Mouse (Mus musculus): ENCODE results near the gene Col4a4. TPM values are rescaled to one million over a fixed set of nuclear protein-coding genes. Genes with fewer than 3 reads are reported as not detected.

Gene Col4a4
- polyA plus RNA-seq, 1 experiment, result 0.15 TPM

GRCm38 (mm10) chr1:82446049-82446448 is 140.6 kb downstream of the Col4a4 start:
- no peak for TF ChIP-seq CTCF (IDR thresholded peaks at IDR 0.05; ENCODE audit: control insufficient read depth, insufficient read depth, low read length)
- TF ChIP-seq POLR2A (IDR thresholded peaks at IDR 0.05; ENCODE audit: borderline replicate concordance, control insufficient read depth, low read depth, low read length), result no peak
- WGBS, result 86% methylated on average over 7 of the region's 7 CpGs

DNA sequence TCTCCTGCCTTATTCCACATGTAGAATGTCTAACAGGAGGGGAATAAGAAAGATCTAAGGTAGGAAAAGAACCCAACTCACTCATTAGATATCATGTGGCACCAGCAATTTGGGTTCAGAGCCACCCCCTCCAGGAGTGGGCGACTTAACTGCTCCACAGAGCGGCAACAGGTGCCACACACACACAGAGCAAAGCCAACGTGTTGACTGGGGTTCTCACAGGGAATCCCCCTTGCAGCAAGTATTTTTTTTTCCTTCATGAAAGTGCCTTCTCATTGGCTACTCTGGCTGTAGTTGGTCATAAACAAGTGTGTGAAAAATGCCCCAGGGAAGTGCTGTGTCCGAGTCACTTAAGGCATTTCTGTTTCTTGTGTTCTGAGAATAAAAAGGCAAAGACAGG is 143.1 kb downstream of the Col4a4 start:
- Histone ChIP-seq H3K4me1 (ENCODE audit: control insufficient read depth, insufficient read depth, low read length) (no peaks in the 10 kb centered on the region), H3K27ac (ENCODE audit: control insufficient read depth, insufficient read depth, low read depth, low read length, poor library complexity) (no peak overlapping the region), H3K4me3 (replicated peaks; ENCODE audit: control insufficient read depth, low read depth, low read length) (no peak overlapping the region)
- TF ChIP-seq POLR2A (IDR thresholded peaks at IDR 0.05; ENCODE audit: borderline replicate concordance, control insufficient read depth, low read depth, low read length) (no peak), CTCF (IDR thresholded peaks at IDR 0.05; ENCODE audit: control insufficient read depth, insufficient read depth, low read length) (no peak)
- WGBS, result 74% methylated on average over 4 of the region's 4 CpGs

More at GRCm38 (mm10) chr1:82446049-82446448, 140.6 kb downstream of the Col4a4 start:
- no peak overlapping the region for H3K4me3 ChIP-seq (replicated peaks; ENCODE audit: control insufficient read depth, low read depth, low read length)
- H3K27ac ChIP-seq (ENCODE audit: control insufficient read depth, insufficient read depth, low read depth, low read length, poor library complexity), result no peak overlapping the region
- H3K4me1 ChIP-seq (ENCODE audit: control insufficient read depth, insufficient read depth, low read length), result no peaks in the 10 kb centered on the region

- Histone ChIP-seq H3K4me3 (replicated peaks; ENCODE audit: control insufficient read depth, low read depth, low read length) (no peak overlapping the region), H3K4me1 (ENCODE audit: control insufficient read depth, insufficient read depth, low read length) (no peaks in the 10 kb centered on the region), H3K27ac (ENCODE audit: control insufficient read depth, insufficient read depth, low read depth, low read length, poor library complexity) (no peak overlapping the region)
- 85% methylated on average over 1 of the region's 1 CpGs for WGBS
- TF ChIP-seq POLR2A (IDR thresholded peaks at IDR 0.05; ENCODE audit: borderline replicate concordance, control insufficient read depth, low read depth, low read length), result no peak
- TF ChIP-seq CTCF (IDR thresholded peaks at IDR 0.05; ENCODE audit: control insufficient read depth, insufficient read depth, low read length), result no peak
Measured at GRCm38 (mm10) chr1:82440123-82440522, 146.5 kb downstream of the Col4a4 start.

- no peaks in the 10 kb centered on the region for H3K4me1 ChIP-seq (ENCODE audit: control insufficient read depth, insufficient read depth, low read length)
- WGBS, result 81% methylated on average over 3 of the region's 3 CpGs
Measured at GRCm38 (mm10) chr1:82437273-82437672, 149.4 kb downstream of the Col4a4 start.

DNA sequence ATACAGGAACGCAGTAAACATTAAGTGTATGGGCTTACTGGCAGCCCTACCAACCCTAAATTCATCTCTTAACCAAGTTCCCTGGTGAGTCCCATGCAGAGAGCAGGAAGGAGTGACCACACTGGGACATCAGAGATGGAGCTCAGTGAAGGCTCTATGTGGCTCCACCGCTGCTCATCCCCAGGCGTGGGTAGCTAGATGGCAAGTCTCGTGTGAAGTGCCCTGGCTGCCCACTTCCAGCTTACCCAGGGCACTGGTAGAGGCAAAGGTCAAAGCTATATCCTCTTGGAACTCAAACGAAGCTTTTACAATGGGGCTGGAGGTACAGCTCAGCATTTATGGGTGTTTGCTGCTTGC is 153.0 kb downstream of the Col4a4 start:
- WGBS, result 80% methylated on average over 5 of the region's 5 CpGs
- Histone ChIP-seq H3K4me1 (ENCODE audit: control insufficient read depth, insufficient read depth, low read length) (no peaks in the 10 kb centered on the region), H3K4me3 (replicated peaks; ENCODE audit: control insufficient read depth, low read depth, low read length) (no peak overlapping the region), H3K27ac (ENCODE audit: control insufficient read depth, insufficient read depth, low read depth, low read length, poor library complexity) (no peak overlapping the region)
- no peak for TF ChIP-seq CTCF (IDR thresholded peaks at IDR 0.05; ENCODE audit: control insufficient read depth, insufficient read depth, low read length)
- TF ChIP-seq POLR2A (IDR thresholded peaks at IDR 0.05; ENCODE audit: borderline replicate concordance, control insufficient read depth, low read depth, low read length), result no peak

More at GRCm38 (mm10) chr1:82437273-82437672, 149.4 kb downstream of the Col4a4 start:
- TF ChIP-seq CTCF (IDR thresholded peaks at IDR 0.05; ENCODE audit: control insufficient read depth, insufficient read depth, low read length) (no peak), POLR2A (IDR thresholded peaks at IDR 0.05; ENCODE audit: borderline replicate concordance, control insufficient read depth, low read depth, low read length) (no peak)
- Histone ChIP-seq H3K27ac (ENCODE audit: control insufficient read depth, insufficient read depth, low read depth, low read length, poor library complexity) (no peak overlapping the region), H3K4me3 (replicated peaks; ENCODE audit: control insufficient read depth, low read depth, low read length) (no peak overlapping the region)

DNA sequence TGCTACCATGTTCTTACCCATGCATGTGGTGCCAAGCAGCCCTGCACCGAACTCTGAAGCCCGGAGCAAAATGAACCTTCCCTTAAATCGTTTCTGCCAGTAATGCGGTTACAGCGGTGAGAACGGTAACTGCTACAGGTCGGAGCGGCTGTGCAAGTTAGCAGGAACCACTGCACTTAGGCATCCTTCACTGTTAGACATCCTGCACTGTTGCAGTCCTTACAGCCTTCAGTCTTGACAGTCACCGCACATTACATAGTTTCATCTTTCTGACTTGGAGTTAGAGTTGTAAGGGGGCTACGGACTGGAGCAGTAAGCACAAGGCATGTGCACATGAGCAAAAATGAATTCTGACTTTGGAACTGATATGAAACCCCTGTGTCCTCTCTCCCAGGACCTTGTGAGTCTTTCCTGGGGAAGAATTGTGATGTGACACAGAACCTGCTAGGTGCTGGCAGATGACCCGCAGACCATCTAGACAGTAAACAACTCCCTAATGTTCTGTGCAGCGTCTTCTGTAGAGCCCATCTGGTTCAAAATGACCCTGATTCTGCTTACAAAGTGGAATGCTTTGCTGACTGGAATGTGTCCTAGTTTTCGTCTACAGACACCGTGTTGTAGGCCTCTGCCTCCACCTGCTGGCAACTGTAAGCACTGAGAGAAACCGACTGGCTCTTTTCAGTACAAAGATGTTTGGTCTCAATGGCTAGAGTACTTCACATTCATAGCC is 153.6 kb downstream of the Col4a4 start:
- WGBS, result 78% methylated on average over 15 of the region's 15 CpGs

DNA sequence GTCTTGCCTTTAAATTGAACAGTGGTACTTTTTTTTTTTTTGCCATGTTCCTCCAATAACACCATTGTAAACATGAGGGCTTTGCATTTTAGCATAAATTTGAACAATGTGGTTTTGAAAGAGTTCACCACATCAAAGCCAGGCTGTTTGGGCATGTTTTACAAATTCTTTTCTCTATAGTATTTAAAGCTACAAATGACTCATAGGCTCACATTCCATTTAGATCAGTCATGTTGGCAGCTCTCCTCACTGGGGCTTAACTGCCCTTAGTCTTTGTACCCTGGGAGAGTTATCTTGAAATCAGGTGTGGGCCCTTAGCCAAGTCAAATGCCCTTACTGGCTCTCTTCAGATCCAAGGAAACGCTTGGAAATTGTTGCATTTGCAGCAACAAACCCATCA is 157.6 kb downstream of the Col4a4 start:
- TF ChIP-seq POLR2A (IDR thresholded peaks at IDR 0.05; ENCODE audit: borderline replicate concordance, control insufficient read depth, low read depth, low read length) (no peak), CTCF (IDR thresholded peaks at IDR 0.05; ENCODE audit: control insufficient read depth, insufficient read depth, low read length) (no peak)
- no peaks in the 10 kb centered on the region for H3K4me1 ChIP-seq (ENCODE audit: control insufficient read depth, insufficient read depth, low read length)
- no peak overlapping the region for H3K4me3 ChIP-seq (replicated peaks; ENCODE audit: control insufficient read depth, low read depth, low read length)
- WGBS, result 57% methylated on average over 1 of the region's 1 CpGs
- H3K27ac ChIP-seq (ENCODE audit: control insufficient read depth, insufficient read depth, low read depth, low read length, poor library complexity), result no peak overlapping the region

More for the DNA sequence above, 153.6 kb downstream of the Col4a4 start:
- TF ChIP-seq CTCF (IDR thresholded peaks at IDR 0.05; ENCODE audit: control insufficient read depth, insufficient read depth, low read length) (peak; percentile 36; the same call in 1 of the 2 replicates), POLR2A (IDR thresholded peaks at IDR 0.05; ENCODE audit: borderline replicate concordance, control insufficient read depth, low read depth, low read length) (no peak)
- Histone ChIP-seq H3K4me1 (ENCODE audit: control insufficient read depth, insufficient read depth, low read length) (no peaks in the 10 kb centered on the region), H3K27ac (ENCODE audit: control insufficient read depth, insufficient read depth, low read depth, low read length, poor library complexity) (no peak overlapping the region), H3K4me3 (replicated peaks; ENCODE audit: control insufficient read depth, low read depth, low read length) (no peak overlapping the region)

DNA sequence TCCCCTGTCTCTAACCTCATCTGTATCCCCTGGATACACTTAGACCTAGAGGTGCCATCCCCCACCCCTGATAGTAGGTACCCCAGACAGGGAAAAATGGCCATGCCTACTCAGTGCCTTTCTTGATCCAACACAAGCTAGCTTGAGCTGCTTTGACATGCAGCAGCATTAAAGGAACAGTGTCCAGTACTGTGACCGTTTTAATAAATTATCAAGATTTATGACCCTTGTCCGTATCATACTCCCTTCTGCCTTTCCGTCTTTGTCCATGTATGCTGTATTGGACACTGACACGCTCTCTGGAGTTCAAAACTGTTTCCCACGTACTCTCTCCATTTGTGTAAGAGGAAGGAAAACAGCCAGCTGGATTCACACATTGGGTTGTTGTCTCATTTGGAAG is 158.9 kb downstream of the Col4a4 start:
- Histone ChIP-seq H3K4me3 (replicated peaks; ENCODE audit: control insufficient read depth, low read depth, low read length) (no peak overlapping the region), H3K4me1 (ENCODE audit: control insufficient read depth, insufficient read depth, low read length) (no peaks in the 10 kb centered on the region), H3K27ac (ENCODE audit: control insufficient read depth, insufficient read depth, low read depth, low read length, poor library complexity) (no peak overlapping the region)
- TF ChIP-seq POLR2A (IDR thresholded peaks at IDR 0.05; ENCODE audit: borderline replicate concordance, control insufficient read depth, low read depth, low read length), result no peak
- no peak for TF ChIP-seq CTCF (IDR thresholded peaks at IDR 0.05; ENCODE audit: control insufficient read depth, insufficient read depth, low read length)
- 93% methylated on average over 5 of the region's 5 CpGs for WGBS
